Mouse (Mus musculus) adrenal gland (tissue): Measurements from ENCODE around the gene Atp5s.

ENCODE experiments used
- intact Hi-C: fragments of 180-260 bp; cut with DNase I; formaldehyde crosslinking; loops from one replicate; pipeline ENCODE4 v1.15.1; 2025
- long read RNA-seq, 2 experiments: library from polyadenylated mRNA; unstranded; transcript quantifications; one replicate each; pipeline ENCODE4 v2.0.0; 2020; ENCODE audit warnings: borderline replicate concordance in 1 of 2; ENCODE audit not compliant: insufficient replicate concordance in 1 of 2

Gene Atp5s
- long read RNA-seq, experiment 1, partial matches to known transcripts, result 5 of 10 reads
- long read RNA-seq, experiment 1, other reads (novel, unspliced or antisense), result 2 of 10 reads
- long read RNA-seq, experiment 2, partial matches to known transcripts, result 1 of 4 reads
- long read RNA-seq, experiment 2, other reads (novel, unspliced or antisense), result 3 of 4 reads

DNA sequence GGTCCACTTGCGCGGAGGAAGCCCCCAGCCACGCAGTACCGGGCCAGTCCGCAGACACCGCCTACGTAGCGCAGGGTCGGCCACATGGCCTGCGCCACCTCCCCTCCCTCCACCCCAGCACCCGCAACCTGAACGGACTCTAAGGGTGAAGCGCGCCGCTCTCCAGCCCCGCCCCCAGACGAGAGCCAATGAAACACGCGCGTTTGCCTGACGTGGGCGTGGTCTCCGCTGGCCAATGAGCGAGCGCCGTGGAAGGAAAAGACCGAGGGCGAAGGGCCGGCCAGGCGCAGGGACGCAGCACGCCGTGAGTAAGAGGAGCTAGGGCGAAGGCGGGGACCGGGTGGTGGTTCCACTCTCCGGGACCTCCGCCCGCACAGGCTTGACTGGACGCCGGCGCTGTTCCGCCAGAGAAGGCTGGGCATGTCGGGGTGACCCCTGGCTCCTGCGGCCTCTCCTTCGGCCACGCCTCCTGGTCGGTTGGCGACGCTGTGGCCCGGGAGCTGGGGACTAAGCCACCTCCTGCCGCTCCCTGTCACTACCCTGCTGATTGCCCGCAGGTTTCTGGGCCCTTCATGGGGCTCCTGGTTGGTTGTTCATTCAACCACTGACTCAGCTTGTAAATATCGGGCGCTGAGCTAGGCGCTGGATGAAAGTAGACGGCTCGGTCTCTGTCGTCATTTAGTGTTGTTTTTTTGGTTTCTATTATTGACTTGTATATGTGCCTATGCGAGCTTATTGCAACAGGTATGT is at the start of gene Atp5s, which contains the start of gene L2hgdh:
Gene Atp5s, plus strand, starts transcription at position 240 of the 750 bp plus-strand sequence.
Gene L2hgdh, minus strand, starts transcription at position 163 of the 750 bp plus-strand sequence.
- intact Hi-C loops, result no loop called here

DNA sequence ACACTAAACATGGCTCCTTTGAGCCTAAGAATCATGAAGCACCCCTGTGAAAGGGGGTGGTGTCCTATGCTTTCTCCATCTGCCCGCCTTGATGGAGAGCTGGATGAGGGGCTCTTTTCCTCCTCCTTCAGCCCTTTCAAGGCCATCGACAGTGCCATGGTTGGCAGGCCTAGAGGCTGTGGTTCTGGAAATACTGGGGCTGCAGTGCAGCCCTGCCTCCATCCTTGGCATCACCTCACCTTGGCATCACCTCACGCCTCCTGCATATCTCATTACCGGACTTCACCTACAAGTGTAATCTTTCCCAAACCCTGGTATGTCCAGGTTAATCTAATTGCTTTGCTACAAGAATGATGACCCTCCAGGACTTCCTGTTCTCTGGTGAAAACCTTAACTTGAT is 48.6 kb upstream of the Atp5s start:
- intact Hi-C loops, result no loop called here

DNA sequence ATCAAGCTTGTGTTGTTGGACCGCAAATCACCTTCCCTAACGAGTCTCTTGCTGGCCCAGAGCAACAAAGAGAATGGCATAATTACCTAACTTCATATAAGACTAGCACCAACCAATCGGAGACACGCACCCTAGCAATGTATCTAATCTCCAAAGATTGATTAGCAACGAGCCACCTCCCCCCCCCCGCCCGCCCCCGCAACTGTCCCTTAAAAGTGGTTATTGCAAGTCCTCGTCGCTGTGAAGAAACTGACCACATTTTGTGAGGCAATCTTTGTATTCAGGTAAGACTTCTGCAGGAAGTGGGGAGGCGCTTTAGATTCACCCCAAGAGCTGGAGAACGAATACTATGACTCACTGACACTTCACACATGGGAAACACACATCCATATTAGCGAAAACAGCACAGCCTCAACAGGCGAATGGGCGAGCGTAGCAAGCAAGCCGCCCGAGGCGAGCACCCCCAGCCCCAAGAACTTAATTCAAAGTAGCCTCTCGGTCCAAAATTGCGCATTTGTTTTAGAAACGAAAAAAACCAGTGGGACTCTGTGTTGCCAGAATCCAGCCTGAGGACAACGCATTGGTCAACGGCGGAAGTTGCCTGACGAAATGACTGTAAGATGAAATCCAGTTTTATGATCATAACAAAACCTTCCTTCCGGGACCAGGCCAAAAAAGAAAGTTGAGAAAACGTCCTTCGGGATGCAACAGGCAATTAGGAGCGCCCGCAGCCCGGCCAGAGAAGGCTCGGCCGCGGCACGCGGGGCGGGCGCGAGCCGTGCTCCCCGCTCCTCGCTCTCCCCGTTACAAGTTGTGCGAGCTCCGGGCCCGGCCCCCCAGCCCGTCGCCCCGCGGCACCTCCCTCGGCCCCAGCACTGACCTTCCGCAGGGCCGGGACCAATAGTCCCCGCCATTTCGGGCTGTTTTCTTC is 43.9 kb upstream of the Atp5s start:
- intact Hi-C loops, result loop anchor here (5.0 to 10.0 kb wide), 2 partner anchors 106 to 319 kb away; no protein-coding TSS in a partner anchor

DNA sequence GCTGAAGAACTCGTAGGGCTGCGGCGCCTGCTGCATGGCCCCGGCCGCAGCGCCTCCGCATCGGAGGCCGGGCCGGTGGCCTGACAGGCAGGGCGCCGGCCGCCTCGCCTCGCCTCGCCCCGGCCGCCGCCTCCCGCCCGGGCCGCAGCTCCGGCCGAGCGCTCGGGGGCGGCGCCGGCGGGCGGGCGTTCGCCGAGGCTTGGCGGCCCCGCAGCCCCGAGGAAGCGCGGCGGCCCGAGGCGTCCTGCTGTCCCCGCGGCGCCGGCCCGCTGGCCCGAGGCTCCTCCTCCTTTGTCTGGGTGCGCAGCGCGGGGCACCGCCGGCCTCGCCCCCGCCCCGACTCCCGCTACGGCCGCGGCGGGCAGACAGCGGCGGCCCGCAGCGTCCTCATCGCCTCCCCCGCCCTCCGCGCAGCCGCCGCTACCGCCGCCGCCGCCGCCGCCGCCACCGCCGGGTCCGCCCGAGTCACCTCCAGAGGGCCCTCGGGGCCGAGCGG is 43.1 kb upstream of the Atp5s start, which contains the start of gene Sos2:
Gene Sos2, minus strand, starts transcription at position 287 of the 496 bp plus-strand sequence.
- intact Hi-C loops, result loop anchor here (5.0 to 10.0 kb wide), 2 partner anchors 107 to 319 kb away; no protein-coding TSS in a partner anchor

DNA sequence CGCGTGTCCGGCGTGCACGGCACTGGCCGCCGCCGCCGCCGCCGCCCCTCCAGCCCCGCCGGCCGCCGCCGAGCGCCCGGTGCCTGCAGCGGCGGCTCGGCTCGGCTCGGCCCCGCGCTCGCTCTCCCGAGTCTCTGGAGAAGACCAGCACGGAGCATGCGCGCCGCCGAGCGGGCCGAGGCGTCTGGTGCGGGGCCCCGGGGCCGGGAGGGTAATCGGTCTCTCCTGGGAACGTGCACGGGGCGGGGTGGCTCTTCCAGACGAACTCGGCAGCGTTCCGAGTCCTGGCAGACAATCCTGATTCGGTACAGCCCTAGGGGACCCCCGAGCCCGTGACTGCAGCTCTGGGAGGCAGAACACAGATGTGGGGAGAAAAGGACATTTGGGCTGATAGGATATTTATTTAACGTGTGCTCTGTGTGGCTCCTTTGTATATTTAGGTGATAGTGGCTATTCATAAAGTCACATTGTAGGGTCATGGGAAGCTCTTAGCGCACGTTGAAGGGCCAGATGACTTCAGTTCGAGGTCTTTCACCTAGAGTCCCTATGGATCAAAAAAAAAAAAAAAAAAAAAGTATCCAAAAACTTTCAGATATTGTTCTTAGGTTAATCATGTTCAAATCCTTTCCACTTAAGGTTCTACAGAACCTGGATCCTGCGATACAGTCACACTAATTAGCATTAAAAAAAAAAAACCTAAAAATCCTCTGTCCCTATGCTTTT is 42.5 kb upstream of the Atp5s start:
- intact Hi-C loops, result loop anchor here (5.0 to 10.0 kb wide), 2 partner anchors 107 to 320 kb away; no protein-coding TSS in a partner anchor

DNA sequence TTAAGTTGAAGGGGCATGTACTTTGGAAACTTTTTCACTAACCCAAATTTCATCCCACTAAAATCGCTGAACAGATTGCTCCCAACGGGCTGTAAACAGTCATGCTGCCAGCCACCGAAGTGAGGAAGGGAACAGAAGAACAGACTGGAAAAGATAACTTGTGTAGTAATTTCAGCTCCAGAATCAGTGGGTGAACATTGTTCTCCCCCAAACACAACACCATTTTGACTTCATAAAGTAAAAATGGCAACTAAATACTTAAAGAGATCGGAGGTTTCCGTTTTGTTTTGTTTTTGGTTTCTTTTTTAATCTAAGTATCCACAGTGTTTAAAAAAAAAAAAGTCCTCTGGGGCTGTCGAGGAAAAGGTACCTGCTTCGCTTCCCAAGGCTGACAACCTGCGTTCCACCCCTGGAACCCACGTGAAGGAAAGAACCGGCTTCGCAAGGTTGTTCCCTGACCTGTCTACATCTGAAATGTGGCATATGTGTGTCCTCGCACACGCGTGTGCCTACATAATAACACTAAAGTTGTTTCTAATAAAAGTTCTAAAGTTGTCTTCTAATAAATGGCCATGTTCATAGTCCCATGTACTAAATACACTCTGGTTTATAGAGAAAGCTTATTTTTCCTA is 41.8 kb upstream of the Atp5s start:
- intact Hi-C loops, result loop anchor here (5.0 to 10.0 kb wide), 2 partner anchors 108 to 321 kb away; no protein-coding TSS in a partner anchor

DNA sequence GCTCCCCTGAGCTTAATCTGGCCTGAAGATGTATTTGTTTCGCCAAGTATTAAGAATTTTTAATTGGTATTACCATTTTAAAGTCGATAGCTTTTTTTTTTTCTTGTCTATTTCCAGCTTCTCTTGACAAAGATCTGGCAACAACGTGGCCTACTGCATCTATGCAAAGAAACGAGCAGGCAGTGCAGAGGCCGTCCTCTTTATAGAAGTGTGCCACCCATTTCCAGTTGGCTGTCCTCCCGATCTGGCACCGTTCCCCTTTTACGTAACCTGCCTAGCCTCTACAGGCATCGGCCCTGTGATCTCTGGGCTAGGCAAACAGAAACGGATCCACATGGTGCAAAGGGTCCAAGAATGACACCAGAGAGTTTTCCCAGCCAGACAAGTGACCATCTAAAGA is 41.2 kb upstream of the Atp5s start:
- intact Hi-C loops, result loop anchor here (5.0 to 10.0 kb wide), 2 partner anchors 109 to 321 kb away; no protein-coding TSS in a partner anchor

DNA sequence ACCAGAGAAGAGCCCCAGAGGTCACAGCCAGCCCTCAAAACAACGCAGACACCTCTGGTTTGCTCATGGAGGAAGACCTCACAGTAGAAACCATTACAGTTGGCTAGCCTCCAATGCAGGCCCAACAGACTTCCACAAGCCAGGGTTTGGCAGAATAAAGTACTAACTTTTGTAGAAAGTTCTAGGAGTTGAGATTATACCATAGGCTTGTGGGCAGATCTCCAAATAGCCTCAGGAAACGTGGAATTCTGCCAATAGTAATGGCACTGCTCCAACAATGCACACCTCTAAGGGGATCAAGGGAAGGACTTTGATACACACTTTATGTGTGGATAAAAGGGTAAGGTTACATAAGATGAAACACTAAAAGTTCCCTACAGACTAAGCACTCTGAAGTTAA is 36.4 kb upstream of the Atp5s start:
- intact Hi-C loops, result loop anchor here (10.0 kb wide), 1 partner anchor 114 kb away; no protein-coding TSS in a partner anchor

DNA sequence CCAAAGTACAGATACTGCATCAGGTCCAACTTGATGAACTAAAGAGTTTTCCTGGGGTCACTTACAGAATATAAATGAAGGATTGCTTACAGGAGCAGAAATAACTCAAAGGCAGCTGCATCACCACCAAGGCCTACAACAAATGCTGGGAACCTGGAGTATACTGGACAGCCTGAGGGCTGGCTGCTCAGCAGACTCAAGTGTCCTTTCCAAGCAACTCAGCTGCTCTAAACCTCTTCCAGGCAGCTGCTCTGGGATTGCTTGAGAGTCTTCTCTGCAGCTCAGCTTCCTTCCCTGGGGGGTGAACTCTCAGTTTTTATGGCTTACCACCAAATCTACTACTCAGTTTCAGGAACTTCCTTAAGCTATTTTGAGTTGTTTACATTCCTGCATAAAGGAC is 35.7 kb upstream of the Atp5s start:
- intact Hi-C loops, result loop anchor here (10.0 kb wide), 1 partner anchor 114 kb away; no protein-coding TSS in a partner anchor

DNA sequence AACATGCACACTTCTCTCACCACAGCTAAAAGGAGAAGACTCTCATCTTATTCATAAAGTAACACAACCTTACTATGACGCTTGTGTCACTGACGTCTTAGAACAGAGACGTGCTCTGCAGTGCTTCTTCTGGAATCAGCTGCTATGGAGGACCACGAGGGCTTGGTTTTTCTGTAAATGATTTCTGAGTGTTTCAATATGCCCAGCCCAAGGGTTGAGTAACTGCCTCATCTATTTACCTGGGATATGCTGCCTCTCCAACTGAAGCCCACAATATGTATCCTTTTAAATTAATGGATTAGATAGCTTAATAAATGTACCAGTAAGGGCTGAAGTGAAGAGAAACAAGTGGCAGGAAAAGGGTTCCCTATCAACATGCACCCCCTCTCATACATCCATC is 34.0 kb upstream of the Atp5s start:
- intact Hi-C loops, result loop anchor here (10.0 kb wide), 1 partner anchor 76 kb away; no protein-coding TSS in a partner anchor

DNA sequence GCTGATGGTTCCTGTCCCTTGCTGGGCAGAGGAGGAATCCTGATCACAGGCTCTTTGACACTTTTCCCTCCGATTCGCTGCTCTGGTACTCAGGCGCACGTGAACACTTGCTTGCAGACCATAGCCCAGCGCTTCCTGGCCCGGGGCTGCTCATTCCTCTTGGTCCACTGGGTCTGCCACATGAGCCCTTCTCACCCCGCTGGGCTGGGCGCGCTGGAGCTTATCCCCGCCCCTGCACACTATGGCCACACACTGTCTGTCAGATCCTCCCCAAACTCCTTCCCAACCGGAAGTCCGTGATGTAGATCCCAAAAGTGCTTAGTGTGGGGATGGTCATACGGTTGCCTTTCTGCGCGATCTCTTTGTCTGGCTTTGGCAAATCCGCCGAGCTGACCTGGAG is 31.3 kb upstream of the Atp5s start:
- intact Hi-C loops, result loop anchor here (10.0 kb wide), 1 partner anchor 79 kb away; no protein-coding TSS in a partner anchor

DNA sequence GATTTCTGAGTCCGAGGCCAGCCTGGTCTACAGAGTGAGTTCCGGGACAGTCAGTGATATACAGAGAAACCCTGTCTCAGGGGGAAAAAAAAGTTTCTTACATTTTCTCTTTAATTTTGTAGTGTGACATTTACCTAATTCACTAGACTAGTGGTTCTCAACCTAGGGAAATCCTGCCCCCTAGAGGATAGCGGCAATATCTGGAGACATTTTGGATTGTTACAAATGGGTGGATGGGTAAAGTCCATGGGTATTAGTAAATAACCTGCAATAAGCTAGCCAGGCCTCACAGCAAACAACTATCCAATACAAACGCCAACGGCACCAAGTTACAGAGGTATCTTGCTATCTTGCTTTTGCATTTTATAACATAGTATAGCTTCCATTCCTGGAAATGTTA is 28.0 kb upstream of the Atp5s start:
- intact Hi-C loops, result loop anchor here (10.0 kb wide), 1 partner anchor 82 kb away; no protein-coding TSS in a partner anchor

DNA sequence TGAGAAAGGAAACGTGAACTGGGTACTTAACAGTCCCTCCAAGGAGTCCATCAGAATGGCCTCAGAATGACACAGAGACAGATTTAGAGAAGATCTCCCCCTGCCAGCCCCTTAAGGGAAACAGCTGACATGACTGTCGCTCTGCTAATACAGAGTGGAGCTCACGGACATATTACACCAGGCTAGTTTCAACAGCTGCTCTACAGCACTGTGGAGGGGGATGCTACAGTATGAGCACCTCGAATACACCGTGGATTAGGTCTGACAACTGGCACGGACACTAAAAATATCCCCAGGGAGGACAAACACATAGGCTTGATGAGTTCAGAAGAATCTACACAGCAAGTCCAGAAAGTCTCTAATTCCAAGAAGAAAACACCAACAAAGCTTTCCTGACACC is 26.4 kb upstream of the Atp5s start:
- intact Hi-C loops, result loop anchor here (10.0 kb wide), 1 partner anchor 84 kb away; no protein-coding TSS in a partner anchor

DNA sequence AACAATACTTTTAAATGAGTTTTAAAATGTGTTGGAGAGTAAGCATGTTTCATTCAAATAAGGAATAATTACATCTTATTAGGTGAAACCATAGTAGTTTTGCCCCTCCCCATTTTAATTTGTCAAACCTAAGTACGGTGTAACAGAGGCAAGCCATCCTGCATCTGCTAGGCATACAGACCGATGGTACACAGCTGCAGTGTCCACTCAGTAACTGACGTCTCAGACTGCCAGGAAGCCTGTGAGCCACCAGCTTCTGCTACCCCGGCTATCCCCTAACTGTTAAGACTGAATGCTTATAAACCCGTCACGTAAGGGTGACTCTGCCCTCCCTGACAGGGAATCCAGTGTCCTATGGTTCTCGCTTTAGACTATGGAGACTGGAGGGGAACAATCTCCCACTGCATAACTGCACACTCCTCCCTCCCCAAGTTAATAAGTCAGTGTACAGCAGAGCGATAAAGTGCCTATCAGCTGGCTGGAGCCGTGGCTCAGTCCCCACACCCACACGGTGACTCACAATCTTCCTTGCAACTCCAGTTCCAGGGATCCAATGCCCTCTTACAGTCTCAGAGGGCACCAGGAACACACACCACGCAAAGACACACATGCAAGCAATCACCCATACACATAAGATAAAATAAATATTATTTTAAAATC is 19.8 kb upstream of the Atp5s start:
- intact Hi-C loops, result no loop called here

DNA sequence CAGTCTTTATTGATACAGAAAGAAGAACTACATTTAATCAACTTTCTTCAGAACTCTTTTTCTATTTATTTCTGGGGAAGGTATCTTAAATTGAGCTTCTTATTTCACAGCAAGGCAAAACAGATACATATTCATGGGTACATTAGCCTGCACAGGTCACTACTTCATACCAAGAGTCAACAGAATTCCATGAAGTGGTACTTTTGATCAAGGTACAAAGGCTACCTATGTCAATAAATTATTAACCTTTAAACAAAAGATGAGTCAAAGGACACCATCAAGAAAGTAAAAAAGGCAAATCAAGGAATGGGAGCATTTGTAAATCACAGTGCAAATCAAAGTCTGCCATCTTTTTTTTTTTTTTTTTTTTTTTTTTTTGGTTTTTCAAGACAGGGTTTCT is 11.1 kb upstream of the Atp5s start:
- intact Hi-C loops, result no loop called here

DNA sequence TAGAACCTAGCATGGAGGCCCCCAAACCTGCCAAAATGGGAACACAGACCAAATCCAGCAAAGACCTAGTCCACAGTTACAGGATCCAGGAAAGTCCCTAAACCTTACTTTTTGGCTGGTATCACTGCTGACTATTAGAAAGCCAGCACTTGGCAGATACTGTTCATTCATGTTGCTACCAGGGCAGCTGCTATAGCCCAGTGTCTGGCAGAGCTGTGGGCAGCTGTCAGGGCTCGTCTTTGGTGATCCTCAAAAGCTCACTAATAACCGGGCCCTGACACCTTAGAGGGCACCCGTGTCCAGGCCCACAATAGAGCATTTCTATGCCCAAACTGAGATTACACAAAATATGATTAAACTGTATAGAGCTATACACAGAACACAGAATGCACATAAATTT is 1.9 kb upstream of the Atp5s start:
- intact Hi-C loops, result no loop called here

DNA sequence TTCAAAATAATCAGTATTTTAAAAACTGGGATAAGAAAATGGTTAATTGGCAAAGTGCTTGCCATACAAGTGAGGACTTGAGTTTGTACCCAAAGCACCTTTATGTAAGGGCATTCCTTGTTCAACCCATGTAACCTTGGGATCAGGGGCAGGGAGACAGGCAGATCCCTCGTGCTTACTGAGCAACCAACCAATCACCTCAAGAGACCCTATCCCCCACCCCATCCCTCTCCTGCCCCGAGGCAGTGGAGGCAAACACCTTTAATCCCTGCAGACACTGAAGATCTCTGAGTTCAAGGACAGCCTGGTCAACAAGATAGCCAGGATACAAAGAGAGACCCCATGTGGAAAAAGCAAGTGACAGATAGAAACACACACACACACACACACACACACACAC is 1.4 kb upstream of the Atp5s start:
- intact Hi-C loops, result no loop called here

DNA sequence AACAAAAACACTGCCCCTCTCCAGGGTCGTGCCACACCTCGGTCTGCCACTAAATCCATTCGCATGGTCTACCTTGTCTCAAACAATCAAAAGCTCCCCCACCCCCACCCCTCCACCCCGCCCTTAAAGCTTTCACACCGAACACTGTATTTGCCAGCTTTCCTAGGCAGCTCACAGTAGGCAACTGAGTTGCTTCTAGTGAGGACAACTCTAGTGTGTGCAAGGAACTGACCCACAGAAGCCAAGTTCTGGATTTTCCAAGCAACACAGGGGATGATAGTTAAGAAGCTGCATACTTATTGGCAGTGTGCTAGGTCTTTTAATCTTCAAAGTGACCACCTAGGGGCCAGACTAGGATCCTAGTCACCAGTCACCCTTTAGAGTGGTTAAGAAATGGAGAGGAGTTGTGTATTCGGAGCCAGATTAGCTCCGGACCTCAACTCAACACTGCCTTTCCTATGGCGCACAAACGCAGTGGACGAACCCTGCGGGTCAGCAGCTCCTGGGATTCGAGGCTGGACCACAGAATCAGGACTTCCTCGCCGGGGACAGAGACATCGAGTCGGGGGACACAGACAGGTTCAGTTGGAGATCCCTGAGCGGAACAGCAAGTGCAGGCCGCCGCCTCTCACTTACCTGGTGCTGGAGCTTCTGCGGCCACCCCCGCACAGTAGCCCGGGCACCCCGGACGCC is 586 bp upstream of the Atp5s start:
- intact Hi-C loops, result no loop called here
